Mouse (Mus musculus): ENCODE data around the gene Gm20518.

Gm20518 gene

DNA sequence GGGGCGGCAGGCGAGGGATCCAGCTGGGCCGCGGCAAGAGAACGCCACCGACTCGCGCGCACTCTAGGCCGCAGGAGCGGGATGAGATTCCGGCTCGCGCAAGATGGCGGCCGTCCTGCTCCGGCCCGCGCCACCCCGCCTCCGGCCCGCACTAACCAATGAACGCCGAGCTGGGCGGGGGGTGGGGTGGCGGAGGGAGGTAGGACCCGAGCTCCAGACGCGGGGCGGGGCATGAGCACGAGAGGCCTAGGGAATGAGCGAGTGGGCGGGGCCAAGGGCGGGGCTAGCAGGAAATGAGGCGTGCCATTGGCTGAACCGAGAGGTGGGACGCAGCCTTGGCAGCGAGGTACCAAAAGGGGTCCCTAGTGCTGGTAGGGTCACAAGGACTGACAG, at the start of gene Gm20518:
Gene Gm20518, minus strand, starts transcription at position 105 of the 393 bp plus-strand sequence.
- in situ Hi-C loops (cut with MboI, MseI), result no loop called here

DNA sequence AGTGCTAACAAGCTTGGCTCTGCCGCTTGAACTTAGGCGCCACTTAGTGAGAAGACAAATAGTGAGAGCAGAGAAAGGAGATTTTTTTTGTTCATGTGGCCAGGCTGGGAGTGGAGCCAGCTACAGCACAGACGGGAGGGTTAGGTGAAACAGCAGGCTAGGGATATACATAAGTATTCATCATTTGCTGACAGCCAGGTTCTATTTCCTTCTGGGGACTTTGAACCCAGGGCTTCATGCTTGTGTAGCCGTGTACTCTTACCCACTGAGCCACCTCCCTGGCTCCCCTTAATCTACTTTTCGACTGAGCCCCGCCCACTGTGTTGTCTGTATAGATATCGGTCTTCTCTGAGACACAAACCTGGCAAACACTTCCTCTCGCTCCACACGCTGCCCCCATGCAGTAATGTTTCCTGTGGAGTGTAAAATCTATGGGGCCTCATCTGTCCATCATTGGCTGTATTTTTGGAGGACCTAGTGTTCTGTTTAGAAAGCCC, 47.8 kb upstream of the Gm20518 start:
- in situ Hi-C loops (cut with MboI, MseI), result no loop called here

DNA sequence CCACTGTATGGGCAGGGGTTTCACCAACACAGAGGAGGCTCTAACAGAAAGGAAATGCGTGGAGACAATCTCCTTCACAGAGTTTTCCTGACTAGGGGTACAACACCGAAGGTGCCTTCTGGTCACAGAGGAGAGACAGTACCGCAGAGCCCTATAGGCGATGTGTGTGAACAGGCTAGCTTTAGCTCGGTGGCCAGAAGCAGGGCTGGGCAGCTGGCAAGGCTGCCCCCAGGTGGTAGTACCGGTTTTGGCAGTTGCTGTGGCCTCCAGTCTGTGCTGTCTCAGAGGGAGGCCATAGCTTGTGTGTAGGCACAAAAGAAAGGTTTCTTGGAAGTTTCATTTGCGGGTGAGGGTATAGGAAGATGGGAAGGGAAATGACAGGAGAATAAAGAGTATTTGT, 47.4 kb upstream of the Gm20518 start:
- in situ Hi-C loops (cut with MboI, MseI), result no loop called here

DNA sequence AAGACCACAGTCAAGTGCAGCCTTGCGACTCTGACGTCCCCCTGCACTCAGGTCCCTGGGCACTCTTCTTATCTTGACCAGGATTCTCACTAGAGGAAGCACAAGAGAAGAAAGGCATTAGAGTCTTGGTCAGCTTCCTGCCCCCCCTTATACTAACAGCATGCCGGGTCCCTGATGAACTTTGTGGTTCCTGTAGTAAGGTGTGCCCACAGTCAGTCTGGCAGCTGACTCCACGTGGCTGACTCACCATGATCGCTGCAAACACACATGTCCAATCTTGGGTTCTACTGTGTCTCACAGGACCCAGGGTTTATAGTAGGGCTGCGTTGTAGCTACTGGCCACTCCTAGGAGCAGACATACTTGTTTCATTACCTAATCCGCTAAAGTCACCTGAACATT, 46.7 kb upstream of the Gm20518 start:
- in situ Hi-C loops (cut with MboI, MseI), result no loop called here

DNA sequence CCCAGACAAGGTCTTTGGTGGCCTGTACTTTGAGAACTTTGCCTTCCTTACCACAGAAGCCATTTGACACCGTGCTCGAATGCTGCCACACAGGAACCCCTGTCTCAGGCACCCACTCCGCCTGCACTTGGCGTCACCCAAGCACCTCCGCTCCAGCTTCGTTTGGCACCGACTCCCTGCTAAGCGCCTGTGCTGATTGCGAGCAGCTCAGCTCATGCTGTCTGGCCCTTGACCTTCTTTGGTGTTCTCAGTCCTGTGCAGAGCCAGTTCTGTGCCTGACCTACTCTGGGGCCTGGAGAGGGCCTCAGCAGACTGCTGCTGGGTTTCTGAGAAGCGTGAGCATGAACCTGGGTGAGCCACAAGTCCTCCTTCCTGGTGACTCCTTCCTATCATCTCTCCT, 45.3 kb upstream of the Gm20518 start:
- in situ Hi-C loops (cut with MboI, MseI), result no loop called here

DNA sequence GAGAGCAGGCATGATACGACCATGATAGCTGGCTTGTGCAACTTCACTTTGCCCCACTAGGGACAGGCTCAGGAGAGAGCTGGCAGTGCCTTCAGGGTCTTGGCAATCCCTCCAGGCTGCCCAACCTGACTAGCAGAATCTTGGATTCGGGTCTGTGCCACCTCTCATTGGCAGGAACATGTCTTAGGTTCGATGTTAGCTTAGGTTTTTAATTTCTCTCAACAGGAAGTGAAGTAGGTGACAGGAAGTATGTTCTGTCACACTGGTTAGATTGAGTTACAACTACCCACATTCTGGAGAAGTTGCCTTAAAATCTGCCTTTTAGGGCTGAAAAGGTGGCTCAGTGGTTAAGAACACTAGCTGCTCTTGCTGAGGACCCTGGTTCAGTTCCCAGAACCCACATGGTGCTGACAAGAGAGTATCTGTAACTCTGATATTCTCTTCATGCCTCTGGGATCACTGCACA, 43.0 kb upstream of the Gm20518 start:
- in situ Hi-C loops (cut with MboI, MseI), result loop anchor here (5.0 kb wide), 1 partner anchor 38 kb away; no protein-coding TSS in a partner anchor

DNA sequence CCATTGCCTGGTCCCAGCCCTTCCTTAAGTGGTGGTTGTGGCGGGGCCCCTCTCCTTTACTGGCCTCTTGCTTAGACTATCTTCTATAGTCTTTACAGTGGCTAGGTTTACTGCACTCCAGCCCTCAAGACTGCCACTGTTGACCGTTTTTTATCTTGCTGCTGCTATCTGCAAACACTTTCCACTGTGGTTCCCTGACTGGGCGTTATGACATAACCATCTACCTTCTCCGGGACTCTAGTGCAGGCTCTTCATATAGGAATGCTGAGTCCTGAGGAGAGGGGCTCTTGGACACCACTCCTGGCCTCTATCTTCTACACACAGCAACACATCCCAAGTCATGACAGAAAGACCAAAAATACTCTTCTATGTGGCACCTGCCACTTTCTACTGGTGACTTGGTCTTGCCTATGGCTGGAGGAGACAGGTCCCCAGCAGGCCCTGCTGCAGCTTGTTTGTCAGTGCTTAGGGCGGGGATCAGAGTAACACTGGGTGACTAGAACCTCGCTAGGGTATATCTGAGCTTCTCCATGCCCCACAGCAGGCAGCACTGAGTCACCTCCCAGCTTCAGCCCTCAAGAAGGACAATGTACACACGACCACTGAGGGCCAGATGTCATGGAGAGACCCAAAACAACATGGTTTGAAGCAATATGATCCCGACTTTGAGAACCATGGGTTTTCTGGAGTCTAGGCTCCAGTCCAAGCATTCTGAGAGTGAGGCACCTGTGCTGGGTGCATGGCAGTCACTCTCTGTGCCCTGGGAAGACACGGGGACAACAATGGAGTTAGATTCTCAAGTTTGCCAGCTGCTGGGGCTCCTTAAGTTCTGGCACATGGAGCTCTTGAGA, 42.3 kb upstream of the Gm20518 start:
- in situ Hi-C loops (cut with MboI, MseI), result loop anchor here (5.0 kb wide), 1 partner anchor 38 kb away; no protein-coding TSS in a partner anchor

DNA sequence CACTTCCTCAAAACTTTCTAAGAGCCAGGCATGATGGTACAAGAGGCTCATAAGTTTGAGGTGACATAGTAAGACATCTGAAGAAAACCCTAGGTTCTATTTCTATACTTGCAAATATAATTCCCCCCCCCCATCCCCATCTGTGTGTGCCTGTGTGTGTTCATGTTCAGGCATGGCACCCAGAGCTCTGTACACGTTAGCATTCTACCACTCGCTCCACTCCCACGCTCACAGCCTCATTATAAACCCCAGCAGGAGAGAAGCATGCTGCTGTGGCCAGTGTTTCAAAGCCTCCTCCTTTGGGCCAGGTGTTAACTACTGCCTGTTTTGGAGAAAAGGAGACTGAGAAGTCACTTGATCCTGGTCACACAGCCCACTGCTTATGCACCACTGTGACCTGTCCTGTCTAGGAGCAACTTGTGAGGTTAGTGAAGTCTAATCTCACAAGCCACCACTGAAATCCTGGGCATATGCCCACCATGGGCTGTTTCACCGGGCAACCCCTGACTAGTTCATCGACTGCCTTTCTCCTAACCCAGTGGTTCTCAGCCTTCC, 40.5 kb upstream of the Gm20518 start:
- in situ Hi-C loops (cut with MboI, MseI), result loop anchor here (5.0 kb wide), 1 partner anchor 40 kb away; no protein-coding TSS in a partner anchor

DNA sequence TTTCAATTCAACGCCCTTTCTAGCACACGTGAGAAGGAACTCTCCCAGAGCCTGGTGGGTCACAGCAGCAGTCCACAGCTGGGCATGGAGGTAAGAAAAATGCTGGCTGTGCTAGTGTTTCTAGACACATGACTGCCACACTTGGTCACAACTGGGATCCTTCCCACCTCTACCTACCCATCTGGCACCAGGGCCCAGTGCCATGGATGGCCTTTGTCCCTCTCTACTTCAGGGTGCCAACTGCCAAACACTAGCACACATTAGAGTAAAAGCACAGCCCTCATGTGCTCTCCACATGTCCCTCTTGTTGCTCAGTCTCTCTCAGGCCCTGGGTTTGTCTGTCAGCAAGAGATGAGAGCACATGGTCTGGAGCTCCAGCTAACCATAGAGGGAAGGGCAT, 38.2 kb upstream of the Gm20518 start:
- in situ Hi-C loops (cut with MboI, MseI), result loop anchor here (5.0 kb wide), 1 partner anchor 43 kb away; no protein-coding TSS in a partner anchor

DNA sequence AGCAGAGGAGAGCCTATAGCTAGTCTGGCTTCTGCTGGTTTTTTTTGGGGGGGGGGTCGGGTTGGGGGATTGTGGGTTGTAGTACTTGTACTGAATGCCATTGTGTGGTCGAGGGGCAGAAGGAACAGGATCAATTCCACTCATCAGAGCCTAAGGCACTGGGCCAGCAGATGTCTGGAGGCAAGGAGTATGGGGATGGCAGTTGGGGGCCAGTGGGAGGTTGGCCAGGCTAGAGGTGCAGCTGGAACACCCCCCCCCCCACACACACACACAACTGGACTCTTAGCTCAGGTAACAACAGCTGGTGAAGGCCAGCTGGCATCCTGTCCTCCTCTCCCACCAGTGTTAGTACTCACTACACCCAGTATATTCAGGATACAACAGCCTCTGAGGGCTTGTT, 37.7 kb upstream of the Gm20518 start:
- in situ Hi-C loops (cut with MboI, MseI), result no loop called here

DNA sequence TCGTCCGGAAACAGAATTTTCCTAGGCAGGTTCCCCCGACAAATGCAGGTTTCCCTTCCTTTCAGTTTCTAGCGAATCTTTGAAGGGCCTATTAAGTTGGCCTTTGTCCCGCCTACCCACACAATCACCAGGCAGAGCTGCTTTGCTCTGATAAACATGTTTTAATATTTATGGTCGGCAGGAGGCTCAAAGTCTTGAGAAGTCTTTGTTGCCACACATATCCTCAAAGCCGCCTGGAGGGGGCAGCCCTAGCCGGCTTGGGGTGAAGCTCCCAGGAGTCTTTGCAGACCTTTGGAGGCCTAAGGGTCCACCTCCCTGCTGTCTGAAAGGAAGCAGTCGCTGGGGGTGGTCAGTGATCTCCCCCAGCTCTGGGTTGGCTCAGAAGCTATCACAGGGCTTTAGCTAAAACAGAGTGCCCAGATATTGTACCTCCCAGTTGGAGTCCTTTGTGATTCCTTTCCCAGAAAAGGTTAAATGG, 37.2 kb upstream of the Gm20518 start:
- in situ Hi-C loops (cut with MboI, MseI), result no loop called here

DNA sequence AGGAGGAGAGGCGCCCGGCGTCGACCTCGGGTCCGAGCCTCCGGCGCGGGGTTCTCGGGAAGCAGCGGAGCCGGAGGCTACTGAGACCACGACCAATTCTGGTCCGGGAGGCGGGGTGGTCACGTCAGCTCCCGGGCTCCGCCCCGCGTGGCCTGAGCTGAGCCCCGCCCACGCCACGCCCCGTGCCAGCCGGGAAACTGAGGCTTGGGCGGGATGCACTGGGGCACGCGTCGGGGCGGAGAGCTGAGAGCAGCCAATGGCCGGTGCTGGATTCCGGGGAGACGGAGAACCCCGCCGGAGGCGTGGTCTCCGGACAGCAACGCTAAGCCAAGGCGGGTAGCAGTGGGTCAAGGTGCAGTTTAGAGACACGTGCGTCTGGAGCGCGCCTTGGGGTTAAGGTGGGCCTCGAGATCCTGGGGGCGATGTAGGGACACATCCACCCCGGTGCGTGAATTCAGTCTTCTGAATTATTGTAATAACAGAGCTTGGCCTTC, 36.7 kb upstream of the Gm20518 start, which contains the start of gene Slc25a1:
Gene Slc25a1, minus strand, starts transcription at position 133 of the 494 bp plus-strand sequence.
- in situ Hi-C loops (cut with MboI, MseI), result no loop called here

DNA sequence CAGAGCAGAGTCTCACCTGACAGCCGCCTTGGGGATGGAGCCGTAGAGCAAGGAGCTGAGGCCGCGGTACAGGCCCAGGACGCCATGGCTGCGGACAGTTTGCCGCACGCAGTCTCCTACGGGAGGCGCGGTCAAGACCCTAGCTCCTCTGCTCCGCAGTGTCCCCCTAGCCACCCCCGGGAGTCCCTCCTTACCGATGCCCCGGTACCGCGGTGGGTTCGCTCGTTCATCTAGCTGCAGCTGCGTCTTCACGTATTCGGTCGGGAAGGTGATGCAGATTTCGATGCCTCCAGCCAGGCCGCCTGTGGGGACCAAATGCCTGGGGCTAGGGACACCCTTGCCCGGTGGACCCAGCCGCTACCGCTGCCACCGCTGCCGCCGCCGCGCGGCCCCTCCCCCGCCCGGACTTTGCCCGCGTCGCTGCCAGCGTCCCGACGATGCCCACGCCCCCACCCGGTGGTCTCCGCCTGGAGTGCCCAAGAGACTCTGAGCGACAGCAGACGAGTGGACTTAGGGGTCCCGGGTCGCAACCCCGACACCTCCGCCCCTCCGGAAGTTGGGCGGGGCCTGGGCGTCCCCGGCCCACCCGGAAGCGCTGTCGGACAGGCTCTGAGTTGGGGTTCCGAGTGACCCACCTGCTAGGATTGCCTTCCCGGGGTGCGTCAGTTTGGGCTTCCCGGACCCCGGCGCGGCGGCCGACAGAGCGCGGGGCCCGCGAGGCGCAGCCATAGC, 36.0 kb upstream of the Gm20518 start:
- in situ Hi-C loops (cut with MboI, MseI), result no loop called here

DNA sequence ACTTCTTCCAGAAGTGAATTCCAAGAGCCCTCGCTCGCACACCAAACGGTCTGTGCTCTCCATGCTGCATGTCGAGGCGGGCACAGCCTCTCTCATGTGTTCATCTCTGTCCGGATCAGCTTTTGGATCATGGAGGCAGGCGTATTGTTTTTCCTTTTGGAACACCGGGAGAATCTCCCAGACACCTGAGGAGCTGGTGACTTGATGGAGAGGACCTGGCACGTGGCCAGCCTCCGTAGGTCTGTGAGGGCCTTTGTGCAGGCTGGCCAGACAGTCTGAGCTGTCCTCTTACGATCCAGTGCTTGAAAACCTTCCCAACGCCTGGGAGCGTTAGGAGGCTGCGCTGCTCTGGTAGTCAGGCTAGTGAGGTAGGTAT, 30.7 kb upstream of the Gm20518 start:
- in situ Hi-C loops (cut with MboI, MseI), result no loop called here

DNA sequence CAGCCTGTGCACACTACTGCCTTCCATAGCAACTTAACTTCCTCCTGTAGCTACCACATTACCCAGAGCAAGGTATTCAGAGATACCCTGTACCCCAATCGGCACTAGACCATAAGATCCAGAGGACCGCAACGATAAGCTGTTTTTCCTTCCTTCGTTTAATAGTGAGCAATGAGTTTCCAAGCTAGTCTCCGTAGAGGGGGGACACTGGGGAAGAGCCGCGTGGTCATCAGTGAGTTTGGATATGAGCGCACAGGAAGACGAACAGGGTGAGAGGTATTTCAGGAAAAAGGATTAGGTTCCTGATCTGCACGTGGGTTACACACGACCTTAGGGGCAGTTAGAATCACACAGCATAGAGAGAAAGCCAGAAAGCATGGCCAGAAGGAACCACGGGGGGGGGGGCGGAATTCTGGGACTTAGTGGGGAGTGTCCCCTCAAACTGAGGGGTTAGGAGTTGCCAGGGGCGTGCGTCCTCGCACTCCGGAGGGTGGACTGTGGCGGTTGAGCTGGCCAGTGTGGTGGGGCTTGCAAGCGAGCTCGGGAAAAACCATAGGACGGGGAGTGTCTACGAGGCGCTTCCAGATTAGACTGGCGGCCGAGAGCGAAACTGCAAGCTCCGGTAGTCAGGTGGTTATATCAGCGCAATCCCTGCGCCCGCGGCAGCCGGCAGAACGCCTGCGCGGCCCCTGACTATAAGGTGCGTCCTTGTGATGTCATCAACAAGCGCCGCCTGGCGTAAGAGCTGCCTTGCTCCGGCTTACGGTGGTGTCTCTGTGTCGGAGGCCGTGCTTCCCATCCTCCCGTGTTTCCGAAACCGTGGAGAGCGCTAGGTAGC, 30.1 kb upstream of the Gm20518 start:
- in situ Hi-C loops (cut with MboI, MseI), result no loop called here

DNA sequence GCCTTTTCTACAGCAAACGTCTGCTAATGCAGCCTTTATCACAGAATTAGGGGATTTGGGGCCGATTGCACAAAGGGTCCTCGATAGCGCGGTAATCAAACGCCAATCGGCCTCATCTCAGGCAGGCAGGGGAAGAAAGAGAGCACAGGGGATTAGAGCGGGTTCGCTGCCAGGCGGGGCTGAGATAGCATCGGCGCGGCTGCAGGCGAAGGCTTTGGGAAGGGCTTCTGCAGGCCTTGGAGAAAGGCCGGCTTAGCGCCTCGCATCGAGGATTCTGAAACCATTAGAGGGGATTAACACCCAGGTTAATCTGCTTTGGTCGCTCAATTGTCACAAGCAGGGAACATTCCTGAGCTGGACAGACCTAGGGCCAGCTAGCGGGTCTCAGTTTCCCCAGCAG, 29.1 kb upstream of the Gm20518 start:
- in situ Hi-C loops (cut with MboI, MseI), result no loop called here

DNA sequence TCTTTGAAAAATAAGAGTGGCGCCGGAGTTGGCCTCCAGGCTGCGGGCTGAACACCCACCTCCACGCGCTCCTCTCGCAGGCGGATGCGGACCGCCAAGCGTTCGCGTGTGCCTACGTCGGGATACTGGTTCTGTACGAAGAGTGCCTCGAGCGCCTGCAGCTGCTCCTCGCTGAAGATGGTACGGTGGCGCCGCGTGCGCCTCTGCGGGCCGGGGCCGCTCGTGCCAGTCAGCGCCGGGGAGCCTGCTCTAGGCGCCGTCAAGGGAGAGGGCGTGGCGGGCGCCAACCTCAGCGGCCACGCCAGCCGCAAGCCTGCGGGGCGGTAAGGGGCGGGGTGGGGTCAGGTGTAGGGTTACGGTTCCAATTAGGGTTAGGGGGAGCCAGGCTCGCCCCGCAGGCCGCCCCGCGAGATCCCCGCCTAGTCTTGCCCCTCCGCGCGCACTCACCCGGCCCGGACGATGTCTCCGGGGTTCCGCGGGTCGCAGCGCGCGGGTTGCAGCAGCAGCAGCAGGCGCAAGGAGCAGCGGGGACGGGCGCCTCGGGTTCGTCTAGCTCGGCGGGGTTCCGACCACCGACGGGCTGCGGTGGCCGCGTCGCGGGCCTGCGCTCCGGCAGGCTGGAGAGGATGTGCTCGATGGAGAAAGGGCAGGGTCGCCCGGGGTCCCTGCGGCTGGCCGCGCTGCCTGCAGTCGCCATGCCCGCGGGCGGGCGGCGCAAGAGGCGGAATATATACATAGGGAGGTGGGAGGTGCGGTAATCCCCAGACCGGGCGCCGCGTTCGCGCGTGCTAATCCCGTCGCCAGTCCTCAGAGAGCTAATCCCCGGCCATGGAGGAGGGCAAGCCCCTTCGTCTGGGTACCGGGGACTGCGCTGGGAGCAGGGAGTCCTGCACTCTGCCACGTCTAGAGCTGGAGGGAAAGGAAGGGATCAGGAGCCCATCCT, 23.1 kb upstream of the Gm20518 start, which contains the start of gene Gsc2:
Gene Gsc2, minus strand, starts transcription at position 753 of the 943 bp plus-strand sequence.
- in situ Hi-C loops (cut with MboI, MseI), result no loop called here

DNA sequence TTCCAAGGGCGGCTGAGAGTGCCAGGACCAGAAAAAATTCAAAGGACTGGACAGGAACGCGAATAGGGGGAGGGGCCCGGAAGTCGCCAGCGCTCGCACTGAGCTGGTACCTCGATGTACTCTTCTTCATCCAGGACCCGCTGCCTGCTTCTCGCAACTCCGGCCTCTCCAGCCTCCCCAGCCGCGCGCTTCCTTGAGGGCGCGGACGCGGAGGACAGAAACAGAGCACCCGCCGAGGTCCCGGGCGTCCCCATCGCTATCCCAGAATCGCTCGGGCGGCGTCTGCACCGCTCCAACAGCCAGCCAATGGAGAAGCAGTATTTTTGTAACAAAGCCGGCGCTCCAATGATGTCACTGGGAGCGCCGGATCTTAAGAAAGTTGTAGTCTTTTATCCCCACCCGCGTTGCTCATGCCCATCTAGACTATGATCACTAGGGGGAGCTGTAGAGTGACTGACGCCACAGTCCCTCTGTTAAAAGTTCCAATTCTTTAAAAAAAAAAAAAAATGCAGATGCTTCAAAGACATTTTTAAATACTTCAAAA, 19.7 kb upstream of the Gm20518 start, which contains the start of gene Ess2:
Gene Ess2, minus strand, starts transcription at position 297 of the 544 bp plus-strand sequence.
- in situ Hi-C loops (cut with MboI, MseI), result no loop called here

DNA sequence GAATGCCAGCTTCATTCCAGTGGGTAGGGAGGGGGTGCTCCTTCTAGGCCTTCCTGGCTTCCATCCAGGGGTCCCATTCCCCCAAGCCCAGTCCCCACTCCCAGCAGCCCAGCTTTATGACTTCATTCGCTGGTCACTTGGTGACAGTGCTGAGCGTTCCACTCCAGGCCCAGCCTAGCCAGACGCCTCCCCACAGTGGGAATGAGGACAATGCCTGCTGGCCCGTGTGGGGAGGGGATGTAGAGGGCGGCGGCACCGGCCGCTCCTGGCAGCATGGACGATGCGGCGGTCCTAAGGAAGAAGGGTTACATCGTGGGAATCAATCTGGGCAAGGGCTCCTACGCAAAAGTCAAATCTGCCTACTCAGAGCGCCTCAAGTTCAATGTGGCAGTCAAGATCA, 7.0 kb upstream of the Gm20518 start, which contains the start of the genes Dgcr2 and Tssk2:
Gene Dgcr2, minus strand, starts transcription at position 101 of the 400 bp plus-strand sequence.
Gene Tssk2, plus strand, starts transcription at position 176 of the 400 bp plus-strand sequence.
- in situ Hi-C loops (cut with MboI, MseI), result no loop called here

All from regulatory T cell (primary cell).